Mouse (Mus musculus): Measurements from ENCODE around the gene Smg6.

Gene Smg6

GRCm38 (mm10) chr11:75213372-75214080 lies 287.9 kb downstream of the Smg6 start:
- DNase-seq (ENCODE audit: low read depth, low spot score): no peak

Data from A20 (cell line).